9 mouse cellular contexts compared by ENCODE assay signal in genomic region chr9:32692944-32693343, GRCm38 (mm10).
"Had no signal": no experiment of that assay in that cellular context is flagged by ENCODE, and none has a peak within 500 bp of the region (broad histone marks: within the 10 kb centered on the region; RNA-seq: fewer than 3 reads in every experiment).

No protein-coding gene starts in this region.

- DNase-seq: kidney, postnatal 25 days; layer of hippocampus, postnatal 36 days; left cerebral cortex, postnatal 4 days; liver, postnatal 0 days; lung, embryonic 14.5 days; right cerebral cortex, postnatal 25 days; spleen, adult 18-20 months; thymus, adult 18-20 months; thymus, postnatal 36 days had no signal
